8 mouse cellular contexts compared by ENCODE assay signal in genomic region chr19:47510473-47511293, GRCm38 (mm10). TPM values are rescaled to one million over a fixed set of nuclear protein-coding genes. Genes with fewer than 3 reads are reported as not detected.
A peak's percentile ranks its signal among the peaks of the same experiment; 100 is the strongest.
DNase-seq lines count a peak whose midpoint lies in the region; ATAC-seq lines count a peak whose summit lies in the region.

No protein-coding gene starts in this region.

- peak overlapping the region; percentile 72 for H3K27ac ChIP-seq in embryonic facial prominence, embryonic 12.5 days
- peak overlapping the region; percentile 22; the same call in 1 of the 2 replicates for H3K27ac ChIP-seq in limb, embryonic 13.5 days
- H3K27ac ChIP-seq in midbrain, embryonic 12.5 days (replicated peaks), result peak overlapping the region; percentile 69

- DNase-seq in adrenal gland, adult (ENCODE audit: inconsistent age in 2 of 2, low spot score in 1 of 2), result peak; percentile 39 to 63
- no peak for DNase-seq in adrenal gland, postnatal 25 days
- peak; percentile 51 for DNase-seq in heart, postnatal 4 days
- DNase-seq in frontal cortex, postnatal 10 days (ENCODE audit: low spot score in 2 of 2), result no peak
- DNase-seq in ovary, adult 18-20 months (ENCODE audit: low spot score), result no peak

- H3K9ac ChIP-seq in embryonic facial prominence, embryonic 12.5 days, result no peak overlapping the region; the same call in 1 of the 2 replicates
- H3K9ac ChIP-seq in limb, embryonic 13.5 days, result no peak overlapping the region
- peak overlapping the region; percentile 41; the same call in 1 of the 2 replicates for H3K9ac ChIP-seq in midbrain, embryonic 12.5 days (replicated peaks)

- ATAC-seq in embryonic facial prominence, embryonic 12.5 days (ENCODE audit: insufficient number of reproducible peaks, insufficient read depth, low FRiP score, low TSS enrichment), result no peak
- no peak for ATAC-seq in limb, embryonic 13.5 days (ENCODE audit: low FRiP score, low read depth)
- ATAC-seq in midbrain, embryonic 12.5 days (ENCODE audit: low FRiP score, low read depth), result no peak

- no peaks in the 10 kb centered on the region for H3K27me3 ChIP-seq in embryonic facial prominence, embryonic 12.5 days
- H3K27me3 ChIP-seq in limb, embryonic 13.5 days, result no peaks in the 10 kb centered on the region
- H3K27me3 ChIP-seq in midbrain, embryonic 12.5 days, result no peaks in the 10 kb centered on the region

- H3K4me2 ChIP-seq in embryonic facial prominence, embryonic 12.5 days (replicated peaks), result peak overlapping the region; percentile 14; the same call in 1 of the 2 replicates
- no peak overlapping the region for H3K4me2 ChIP-seq in limb, embryonic 13.5 days (replicated peaks)
- peak overlapping the region; percentile 31 for H3K4me2 ChIP-seq in midbrain, embryonic 12.5 days (replicated peaks)

- peaks cover 20% of the 10 kb centered on the region for H3K4me1 ChIP-seq in embryonic facial prominence, embryonic 12.5 days
- H3K4me1 ChIP-seq in limb, embryonic 13.5 days, result peaks cover 8% of the 10 kb centered on the region; the same call in 1 of the 2 replicates
- peaks cover 15% of the 10 kb centered on the region for H3K4me1 ChIP-seq in midbrain, embryonic 12.5 days

- no peaks in the 10 kb centered on the region for H3K9me3 ChIP-seq in embryonic facial prominence, embryonic 12.5 days
- H3K9me3 ChIP-seq in limb, embryonic 13.5 days, result no peaks in the 10 kb centered on the region
- H3K9me3 ChIP-seq in midbrain, embryonic 12.5 days, result no peaks in the 10 kb centered on the region

- WGBS in embryonic facial prominence, embryonic 12.5 days, result 17% methylated on average over 25 of the region's 25 CpGs
- 64% methylated on average over 25 of the region's 25 CpGs for WGBS in limb, embryonic 13.5 days
- 28% methylated on average over 25 of the region's 25 CpGs for WGBS in midbrain, embryonic 12.5 days

- peaks cover 42% of the 10 kb centered on the region for H3K36me3 ChIP-seq in embryonic facial prominence, embryonic 12.5 days
- H3K36me3 ChIP-seq in limb, embryonic 13.5 days, result peaks cover 51% of the 10 kb centered on the region
- H3K36me3 ChIP-seq in midbrain, embryonic 12.5 days, result peaks cover 20% of the 10 kb centered on the region

- no peak overlapping the region for H3K4me3 ChIP-seq in embryonic facial prominence, embryonic 12.5 days
- no peak overlapping the region for H3K4me3 ChIP-seq in limb, embryonic 13.5 days
- peak overlapping the region; percentile 7; the same call in 1 of the 2 replicates for H3K4me3 ChIP-seq in midbrain, embryonic 12.5 days

RNA-seq across cellular contexts. Expression of gene Stn1, which starts 26.6 kb away (rescaled TPM):
- 14.1 and 17.3 TPM in 2 replicates for total RNA-seq in adrenal gland, postnatal 25 days (2021)
- 58.5 and 59.1 TPM in 2 replicates for polyA plus RNA-seq in embryonic facial prominence, embryonic 12.5 days (2016; fragmentation: Nextera tagmentation; extraction: Ambion mirVana)
- 10 to 100 TPM; 23.1 to 26.3 TPM for total RNA-seq in heart, postnatal 4 days (2021)
- polyA plus RNA-seq in limb, embryonic 13.5 days (2015; fragmentation: Nextera tagmentation; extraction: Ambion mirVana), result 55.5 and 58.0 TPM in 2 replicates
- 41.9 and 45.9 TPM in 2 replicates for polyA plus RNA-seq in midbrain, embryonic 12.5 days (2016; fragmentation: Nextera tagmentation; extraction: Ambion mirVana)

RNA-seq across cellular contexts. Expression of gene Sh3pxd2a, which starts 46.5 kb away (rescaled TPM):
- total RNA-seq in adrenal gland, postnatal 25 days (2021), result 36.2 and 41.6 TPM in 2 replicates
- polyA plus RNA-seq in embryonic facial prominence, embryonic 12.5 days (2016; fragmentation: Nextera tagmentation; extraction: Ambion mirVana), result 8.2 and 8.4 TPM in 2 replicates
- total RNA-seq in heart, postnatal 4 days (2021), result 10 to 100 TPM; 91.0 to 95.1 TPM
- polyA plus RNA-seq in limb, embryonic 13.5 days (2015; fragmentation: Nextera tagmentation; extraction: Ambion mirVana), result 8.9 and 10.1 TPM in 2 replicates
- 2.9 and 3.2 TPM in 2 replicates for polyA plus RNA-seq in midbrain, embryonic 12.5 days (2016; fragmentation: Nextera tagmentation; extraction: Ambion mirVana)

Comparison
In these comparisons a context has a peak if more than half of its experiments do, and no peak if none do; other contexts are left out.
1. DNase-seq: peak in adrenal gland, adult (2 of 2) and heart, postnatal 4 days (single experiment); none in adrenal gland, postnatal 25 days (single experiment), frontal cortex, postnatal 10 days (0 of 2) and ovary, adult 18-20 months (single experiment).
2. H3K27ac ChIP-seq: peak in every context shown above with its lines; median percentile 72 in embryonic facial prominence, embryonic 12.5 days; 69 in midbrain, embryonic 12.5 days; 22 in limb, embryonic 13.5 days.